Mouse (Mus musculus) MEL (cell line): ENCODE results near the gene H2-Eb2. TPM values are rescaled to one million over a fixed set of nuclear protein-coding genes. Genes with fewer than 3 reads are reported as not detected.

Experiments
- DNase-seq: peaks from one replicate; pipeline ENCODE4 v3.0.0; 2011; ENCODE audit warnings: low read depth, low spot score
- H3K27ac ChIP-seq: 2 replicates; pipeline ENCODE4 v1.5.1; 2012; ENCODE audit warnings: low read depth, mild to moderate bottlenecking, control low read depth, low read length, moderate library complexity; ENCODE audit not compliant: control insufficient read depth
- H3K27me3 ChIP-seq, 2 experiments: fragments of 150-350 bp in 1 of 2; sonication (generic) in 1 of 2; 2 replicates each; pipeline ENCODE4 v1.6.1; 2012; ENCODE audit warnings: low read length in 2 of 2, mild to moderate bottlenecking in 2 of 2, improper control_type of control experiment in 1 of 2, moderate library complexity in 1 of 2; ENCODE audit not compliant: insufficient read depth in 2 of 2, control insufficient read depth in 1 of 2
- H3K36me3 ChIP-seq, 2 experiments: 2 replicates each; pipeline ENCODE4 v1.6.1; 2012 to 2014; ENCODE audit warnings: low read length in 2 of 2, improper control_type of control experiment in 1 of 2, inconsistent platforms in 1 of 2, mild to moderate bottlenecking in 1 of 2; ENCODE audit not compliant: insufficient read depth in 2 of 2, control insufficient read depth in 1 of 2
- H3K4me1 ChIP-seq, 2 experiments: fragments of 150-350 bp in 1 of 2; sonication (generic) in 1 of 2; 2 replicates each; pipeline ENCODE4 v1.6.1; 2012; ENCODE audit warnings: low read length in 2 of 2, improper control_type of control experiment in 1 of 2, mild to moderate bottlenecking in 1 of 2; ENCODE audit not compliant: insufficient read depth in 2 of 2, control insufficient read depth in 1 of 2
- H3K4me3 ChIP-seq, 2 experiments: fragments of 150-350 bp in 1 of 2; sonication (generic) in 1 of 2; 2 replicates each; pipeline ENCODE4 v1.5.1; 2012; ENCODE audit warnings: low read depth in 2 of 2, low read length in 2 of 2, mild to moderate bottlenecking in 2 of 2, moderate library complexity in 2 of 2, control low read depth in 1 of 2, improper control_type of control experiment in 1 of 2; ENCODE audit not compliant: control insufficient read depth in 1 of 2, insufficient read depth in 1 of 2
- H3K79me2 ChIP-seq: 2 replicates; pipeline ENCODE4 v1.6.1; 2012; ENCODE audit warnings: mild to moderate bottlenecking, low read length, moderate library complexity; ENCODE audit not compliant: control insufficient read depth, poor library complexity, insufficient read depth
- H3K9ac ChIP-seq: 2 replicates; pipeline ENCODE4 v1.6.1; 2012; ENCODE audit warnings: low read depth, mild to moderate bottlenecking, control low read depth, low read length, moderate library complexity; ENCODE audit not compliant: control insufficient read depth, poor library complexity, severe bottlenecking
- H3K9me3 ChIP-seq: fragments of 150-350 bp; sonication (generic); replicated peaks from 2 replicates; pipeline ENCODE4 v1.6.1; 2012; ENCODE audit warnings: mild to moderate bottlenecking, low read length, improper control_type of control experiment, moderate library complexity; ENCODE audit not compliant: insufficient read depth
- CHD2 ChIP-seq: IDR thresholded peaks from 2 replicates; pipeline ENCODE4 v1.6.1; 2011; ENCODE audit warnings: low read length, improper control_type of control experiment
- CTCF ChIP-seq, 3 experiments: IDR thresholded peaks in 2 of 3; conservative IDR thresholded peaks in 1 of 3; 2 replicates each; pipeline ENCODE4 v1.5.1; 2011 to 2012; ENCODE audit warnings: low read length in 3 of 3, low read depth in 2 of 3, mild to moderate bottlenecking in 2 of 3, improper control_type of control experiment in 1 of 3, inconsistent platforms in 1 of 3, mixed read lengths in 1 of 3, moderate library complexity in 1 of 3; ENCODE audit not compliant: control insufficient read depth in 1 of 3, insufficient read depth in 1 of 3, poor library complexity in 1 of 3, severe bottlenecking in 1 of 3
- EP300 ChIP-seq, 2 experiments: IDR thresholded peaks; 2 replicates each; pipeline ENCODE4 v1.6.1; 2011; ENCODE audit warnings: improper control_type of control experiment in 2 of 2, low read length in 2 of 2, low read depth in 1 of 2, mild to moderate bottlenecking in 1 of 2
- GABPA ChIP-seq: IDR thresholded peaks from 2 replicates; pipeline ENCODE4 v1.6.1; 2012; ENCODE audit warnings: low read depth, mild to moderate bottlenecking, inconsistent platforms, low read length, improper control_type of control experiment, moderate library complexity
- HCFC1 ChIP-seq: IDR thresholded peaks from 2 replicates; pipeline ENCODE4 v1.6.1; 2012; ENCODE audit warnings: low read depth, mild to moderate bottlenecking, inconsistent platforms, low read length, improper control_type of control experiment, moderate library complexity
- JUND ChIP-seq: IDR thresholded peaks from 2 replicates; pipeline ENCODE4 v1.6.1; 2011; ENCODE audit warnings: low read depth, mild to moderate bottlenecking, improper control_type of control experiment, low read length
- MAX ChIP-seq: IDR thresholded peaks from 2 replicates; pipeline ENCODE4 v1.6.1; 2011; ENCODE audit warnings: low read length, improper control_type of control experiment
- MEF2A ChIP-seq: IDR thresholded peaks from 2 replicates; pipeline ENCODE4 v1.6.1; 2014; ENCODE audit warnings: low read depth, mild to moderate bottlenecking, inconsistent platforms, low read length, improper control_type of control experiment; ENCODE audit not compliant: poor library complexity, insufficient replicate concordance, severe bottlenecking; ENCODE audit errors: extremely low read depth
- NELFE ChIP-seq: IDR thresholded peaks from 2 replicates; pipeline ENCODE4 v1.6.1; 2011; ENCODE audit warnings: low read depth, low read length, improper control_type of control experiment
- RAD21 ChIP-seq: IDR thresholded peaks from 2 replicates; pipeline ENCODE4 v1.6.1; 2011; ENCODE audit warnings: mild to moderate bottlenecking, low read depth, low read length, improper control_type of control experiment
- RCOR1 ChIP-seq: IDR thresholded peaks from 2 replicates; pipeline ENCODE4 v1.6.1; 2012; ENCODE audit warnings: low read depth, mild to moderate bottlenecking, inconsistent platforms, low read length, improper control_type of control experiment
- TCF12 ChIP-seq: IDR thresholded peaks from 2 replicates; pipeline ENCODE4 v1.6.1; 2014; ENCODE audit warnings: low read depth, mild to moderate bottlenecking, inconsistent platforms, low read length, improper control_type of control experiment, moderate library complexity
- UBTF ChIP-seq: IDR thresholded peaks from 2 replicates; pipeline ENCODE4 v1.6.1; 2012; ENCODE audit warnings: low read depth, mild to moderate bottlenecking, inconsistent platforms, low read length, improper control_type of control experiment, moderate library complexity, borderline replicate concordance; ENCODE audit not compliant: insufficient read depth
- ZMIZ1 ChIP-seq: IDR thresholded peaks from 2 replicates; pipeline ENCODE4 v1.6.1; 2012; ENCODE audit warnings: low read depth, mild to moderate bottlenecking, inconsistent platforms, low read length, improper control_type of control experiment, moderate library complexity
- ZNF384 ChIP-seq: IDR thresholded peaks from 2 replicates; pipeline ENCODE4 v1.6.1; 2012; ENCODE audit warnings: low read depth, mild to moderate bottlenecking, inconsistent platforms, low read length, improper control_type of control experiment
- polyA plus RNA-seq, 2 experiments: library from polyadenylated mRNA; stranded (reverse) in 1 of 2; unstranded in 1 of 2; fragments of >175 nt in 1 of 2; fragments of >200 nt in 1 of 2; gene quantifications; 2 replicates each; pipeline versions ENCODE4 v1.2.1 to v1.2.4; 2012; ENCODE audit warnings: low replicate concordance in 2 of 2, low read depth in 1 of 2; ENCODE audit not compliant: insufficient read length in 2 of 2, insufficient read depth in 1 of 2, missing spikeins in 1 of 2
- total RNA-seq: library from RNA; depleted of rRNA; stranded (reverse); fragments of 300-350 nt; gene quantifications from 2 replicates; pipeline ENCODE4 v1.2.3, GENCODE M21; 2012

H2-Eb2 gene
- total and polyA plus RNA-seq, 3 experiments: not detected

- TF ChIP-seq GABPA: no peak
These were observed 39.0 kb upstream of the H2-Eb2 start (continued) for GRCm38 (mm10) chr17:34286501-34286900.

GRCm38 (mm10) chr17:34286999-34287398 is 38.5 kb upstream of the H2-Eb2 start:
- Histone ChIP-seq H3K27ac (no peak overlapping the region), H3K27me3 (peaks cover 0 to 1% of the 10 kb centered on the region in 2 experiments; a peak in 2 of 4 replicates), H3K4me1 (no peaks in the 10 kb centered on the region), H3K36me3 (no peaks in the 10 kb centered on the region), H3K4me3 (no peak overlapping the region), H3K79me2 (no peaks in the 10 kb centered on the region), H3K9ac (no peak overlapping the region), H3K9me3 (no peaks in the 10 kb centered on the region)
- no peak for DNase-seq
- no peak for TF ChIP-seq TCF12
- no peak for TF ChIP-seq MEF2A
- TF ChIP-seq UBTF: no peak
- TF ChIP-seq NELFE: no peak
- TF ChIP-seq JUND: no peak
- no peak for TF ChIP-seq ZNF384
- no peak for TF ChIP-seq EP300 (IDR thresholded peaks at IDR 0.05; ENCODE audit: low read depth in 1 of 2, low read length in 2 of 2)
- no peak for TF ChIP-seq ZMIZ1
- TF ChIP-seq RAD21: no peak
- no peak for TF ChIP-seq MAX
- no peak for TF ChIP-seq CHD2
- no peak for TF ChIP-seq RCOR1
- no peak for TF ChIP-seq CTCF (IDR thresholded peaks at IDR 0.05 in 2 of 3, conservative IDR thresholded peaks at IDR 0.05 in 1 of 3; ENCODE audit: control insufficient read depth in 1 of 3, insufficient read depth in 1 of 3, low read depth in 2 of 3, low read length in 3 of 3, poor library complexity in 1 of 3, severe bottlenecking in 1 of 3)
- TF ChIP-seq HCFC1: no peak

DNA sequence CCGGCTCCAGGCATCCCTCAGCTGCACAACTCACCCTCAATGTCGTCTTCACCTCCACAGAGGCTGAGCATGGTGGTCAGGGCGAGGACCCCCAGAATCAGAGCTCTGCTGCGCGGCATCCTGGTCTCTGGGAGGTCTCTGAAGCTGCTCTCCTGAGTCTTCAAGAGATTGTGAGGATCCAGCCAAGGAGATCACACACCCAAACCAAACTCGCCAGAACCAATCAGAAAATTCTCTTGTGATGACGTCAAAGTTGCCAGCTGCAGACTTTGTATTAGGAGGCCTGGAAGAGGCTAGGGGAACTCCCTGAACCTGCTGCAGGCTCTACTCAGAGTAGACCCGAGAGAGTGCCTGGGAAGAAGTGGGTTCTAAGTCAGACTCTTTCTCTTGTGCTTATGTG is 37.8 kb upstream of the H2-Eb2 start, which contains the start of gene H2-Aa:
TSS of gene H2-Aa (minus strand) at position 176 of the 400 bp plus-strand sequence.
- Histone ChIP-seq H3K9ac (no peak within 1 kb of the TSS), H3K9me3 (no peaks in the 10 kb centered on the region), H3K27ac (no peak within 1 kb of the TSS), H3K79me2 (no peaks in the 10 kb centered on the region), H3K36me3 (no peaks in the 10 kb centered on the region), H3K4me1 (no peaks in the 10 kb centered on the region), H3K27me3 (peaks cover 0 to 1% of the 10 kb centered on the region in 2 experiments; a peak in 2 of 4 replicates), H3K4me3 (no peak within 1 kb of the TSS)
- peak; percentile 77 for DNase-seq
- TF ChIP-seq CHD2 (peak; percentile 85), ZMIZ1 (no peak)
